Mouse (Mus musculus) lung, adult 18-20 months (tissue): ENCODE measurements around the gene Ndufaf1.

Source experiments
- DNase-seq, 2 experiments: peaks; one replicate each; pipeline ENCODE4 v3.0.0; 2022; ENCODE audit warnings: mixed read lengths in 2 of 2

Ndufaf1 gene

DNA sequence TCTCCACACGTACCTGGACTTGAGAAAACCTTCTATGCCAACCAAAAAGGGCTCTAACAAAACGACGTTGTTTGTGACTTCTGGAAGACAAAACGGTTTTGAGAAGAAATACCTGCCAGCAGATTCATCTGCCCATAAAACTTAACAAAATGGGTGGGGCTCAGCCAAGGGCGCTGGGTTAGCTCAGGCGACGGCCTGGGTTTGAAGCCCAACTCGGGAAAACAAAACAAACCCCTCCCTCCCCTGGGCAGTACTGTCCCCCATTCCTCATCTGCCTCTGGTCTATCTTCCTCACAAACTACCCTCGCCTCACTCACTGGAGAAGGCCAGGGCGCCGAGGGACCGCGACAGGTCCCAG lies 44.8 kb downstream of the Ndufaf1 start:
- DNase-seq, result no peak

GRCm38 (mm10) chr2:119607023-119607422 lies 55.6 kb downstream of the Ndufaf1 start:
- no peak for DNase-seq
